Mouse (Mus musculus) gastrocnemius, postnatal 36 days (tissue): ENCODE data around the gene Mlycd. TPM values are rescaled to one million over a fixed set of nuclear protein-coding genes. Genes with fewer than 3 reads are reported as not detected.

ENCODE experiments used
- DNase-seq, 2 experiments: peaks; one replicate each; pipeline ENCODE4 v3.0.0; 2022
- intact Hi-C: fragments of 180-260 bp; cut with DNase I; formaldehyde crosslinking; loops from one replicate; pipeline ENCODE4 v1.15.1; 2025
- total RNA-seq, 2 experiments: library from RNA; stranded (reverse); gene quantifications; 2 replicates each; pipeline ENCODE4 v1.2.3; 2021

Gene Mlycd
- total RNA-seq, 2 experiments from 2014 or later = 73.5 to 114 TPM

DNA sequence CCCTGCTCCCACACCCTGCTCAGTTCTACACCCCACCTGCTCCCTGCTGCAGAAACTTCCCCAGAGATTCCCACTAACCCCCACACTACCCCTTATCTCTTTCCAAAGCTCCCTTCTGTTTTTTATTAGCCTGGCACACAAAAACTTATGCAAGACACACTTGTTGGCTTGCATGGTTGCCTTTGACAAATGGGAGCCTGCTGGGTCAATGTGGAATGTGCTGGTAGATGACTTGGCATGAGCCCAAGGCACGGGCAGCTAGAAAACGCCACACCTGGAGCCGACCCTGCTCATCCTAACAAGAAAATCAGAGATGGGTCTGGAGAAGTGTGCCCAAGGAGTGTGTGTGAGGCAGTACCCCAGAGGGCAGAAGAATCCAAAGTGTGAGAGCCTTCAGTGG, 34.9 kb downstream of the Mlycd start:
- DNase-seq = no peak
- intact Hi-C loops = no loop called here

DNA sequence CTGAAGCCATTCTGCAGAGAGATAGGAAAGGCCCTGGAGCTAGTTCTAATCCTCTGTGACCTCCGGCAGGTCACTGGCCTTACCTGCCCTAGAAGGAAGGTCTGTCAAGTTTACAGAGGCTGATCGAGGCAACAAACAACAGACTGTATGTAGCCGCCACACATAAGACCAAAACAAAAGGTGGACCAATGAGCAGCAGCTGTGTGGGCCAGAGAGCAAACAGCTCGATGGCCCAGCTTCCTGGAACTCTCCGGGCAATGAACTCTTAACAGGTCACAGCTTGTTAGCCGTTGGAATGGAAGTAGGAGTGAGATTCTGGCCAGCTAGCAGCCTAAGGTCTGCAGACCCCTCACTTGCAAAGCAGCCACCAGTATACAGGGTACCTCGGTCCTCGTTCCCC, 35.6 kb downstream of the Mlycd start:
- DNase-seq = no peak
- intact Hi-C loops = no loop called here

DNA sequence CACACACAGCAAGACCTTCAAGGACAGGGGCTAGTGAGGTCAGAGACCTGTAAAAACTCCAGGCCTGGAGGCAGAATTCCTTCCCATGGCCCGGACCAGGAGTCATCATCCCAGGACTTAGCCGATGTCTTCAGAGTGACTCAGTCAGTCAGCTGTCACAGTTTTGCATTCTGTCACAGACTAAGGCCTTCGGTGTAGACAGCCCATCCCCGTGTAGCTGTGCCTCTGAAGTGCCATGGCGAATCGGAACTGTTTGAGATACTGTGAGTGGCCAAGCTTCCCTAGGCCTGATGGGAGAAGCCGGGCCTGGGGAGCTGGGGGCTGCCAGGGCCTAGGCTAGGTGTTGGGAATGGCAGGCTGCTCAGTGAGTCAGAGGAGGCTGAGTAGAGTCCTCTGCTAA, 36.0 kb downstream of the Mlycd start:
- no peak for DNase-seq
- intact Hi-C loops = no loop called here

DNA sequence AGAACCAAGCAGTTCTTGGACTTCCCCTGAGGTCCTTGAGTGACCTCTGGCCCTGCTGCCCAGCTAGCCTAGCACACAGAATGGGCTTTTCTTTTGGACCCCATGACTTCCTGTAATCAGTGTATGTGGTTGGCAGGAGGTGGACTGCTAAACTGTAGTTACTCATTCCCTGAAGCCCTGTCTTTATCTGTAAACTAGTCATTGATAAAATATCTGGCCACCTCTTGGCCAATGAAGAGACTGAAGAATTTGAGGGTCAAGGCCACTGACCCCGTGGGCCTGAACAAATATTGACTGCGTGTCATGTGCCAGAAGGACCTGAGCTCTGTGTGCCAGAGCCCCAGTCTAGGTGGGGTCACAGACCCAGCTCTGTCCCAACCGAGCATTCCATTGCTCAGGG, 37.7 kb downstream of the Mlycd start:
- intact Hi-C loops = no loop called here
- no peak for DNase-seq

DNA sequence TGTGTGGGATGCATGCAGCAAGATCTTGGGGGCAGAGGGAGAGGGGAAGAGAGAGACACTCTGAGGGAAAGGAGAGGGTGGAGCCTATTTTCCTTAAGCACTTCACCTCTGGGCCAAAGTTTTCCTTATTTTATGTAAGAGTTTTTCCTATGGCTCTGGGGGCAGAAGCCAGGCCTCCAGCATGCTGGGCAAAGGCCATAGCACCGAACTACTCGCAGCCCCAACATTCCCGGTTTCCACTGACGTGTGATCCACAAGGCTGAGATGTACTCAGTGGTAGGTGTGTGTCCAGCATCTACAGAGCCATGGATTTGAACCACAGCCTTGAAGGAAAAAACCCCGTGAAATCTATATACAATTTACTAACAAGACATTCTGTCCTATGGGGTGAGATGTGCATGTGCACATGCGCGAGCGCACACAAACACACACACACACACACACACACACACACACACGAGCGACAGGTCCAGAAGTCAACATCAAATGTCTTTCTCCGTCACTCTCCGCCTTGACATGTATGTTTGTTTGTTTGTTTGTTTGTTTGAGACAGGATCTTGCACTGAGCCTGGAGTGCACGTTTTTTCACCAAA, 39.0 kb downstream of the Mlycd start, which contains the start of gene Osgin1:
TSS of gene Osgin1 (plus strand) at position 543 of the 593 bp plus-strand sequence.
- DNase-seq = no peak
- intact Hi-C loops = no loop called here

DNA sequence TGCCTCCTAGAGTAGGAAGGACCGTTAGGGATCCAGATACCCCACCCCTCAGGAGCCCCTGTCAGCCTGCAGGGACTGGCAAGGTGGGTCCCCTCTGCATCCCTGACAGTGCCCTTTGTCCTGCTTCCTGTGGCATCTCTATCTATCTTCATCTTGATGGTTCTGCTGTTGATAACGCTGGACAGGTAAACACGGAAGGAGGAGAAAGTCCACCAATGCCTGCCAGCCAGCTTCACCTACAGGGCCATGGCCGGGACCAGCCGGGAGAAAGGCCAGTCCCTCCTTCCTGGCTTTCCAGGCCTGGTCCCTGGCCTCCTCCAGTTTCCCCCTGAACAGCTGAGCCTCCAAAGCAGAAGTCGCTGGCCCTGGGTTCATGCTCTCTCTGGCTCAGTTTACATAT, 39.9 kb downstream of the Mlycd start:
- DNase-seq = no peak
- intact Hi-C loops = no loop called here

DNA sequence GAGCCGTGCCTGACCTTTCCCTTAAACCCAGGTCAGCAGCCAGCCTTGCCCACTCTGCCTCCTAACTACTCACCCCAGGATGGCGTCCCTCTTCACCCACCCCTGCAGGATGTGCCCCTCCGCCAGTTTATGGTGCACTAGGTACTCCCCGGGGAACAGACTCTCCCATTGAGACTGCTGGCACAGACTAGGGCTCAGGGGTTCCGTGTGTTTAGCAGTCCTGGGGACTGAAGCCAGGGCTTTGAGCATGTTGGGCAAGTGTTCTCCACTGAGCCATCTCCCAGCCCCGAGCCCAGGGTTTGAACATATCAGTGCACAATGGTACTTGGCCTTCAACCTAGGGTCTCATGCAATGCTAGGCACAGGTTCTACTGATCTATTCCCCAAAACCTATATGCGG, 40.8 kb downstream of the Mlycd start:
- intact Hi-C loops = no loop called here
- no peak for DNase-seq

DNA sequence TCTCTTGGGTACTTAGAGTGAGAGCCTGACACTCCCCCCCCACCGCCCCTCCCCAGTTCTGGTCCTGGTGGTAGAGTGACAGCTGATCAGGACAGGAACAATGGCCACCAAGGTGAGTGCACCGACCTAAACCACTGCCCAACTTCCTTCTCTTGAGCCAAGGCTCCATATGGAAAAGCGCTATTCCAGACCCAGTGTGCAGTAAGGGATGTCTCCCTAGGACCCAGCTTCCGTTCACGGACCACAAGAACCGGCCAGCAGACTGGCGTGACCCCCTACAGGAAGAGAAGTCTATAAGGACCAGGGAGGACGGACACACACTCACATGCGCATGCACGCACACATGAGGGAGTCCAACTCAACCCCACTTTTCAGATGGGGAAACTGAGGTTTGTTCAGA, 41.7 kb downstream of the Mlycd start:
- intact Hi-C loops = no loop called here
- no peak for DNase-seq

DNA sequence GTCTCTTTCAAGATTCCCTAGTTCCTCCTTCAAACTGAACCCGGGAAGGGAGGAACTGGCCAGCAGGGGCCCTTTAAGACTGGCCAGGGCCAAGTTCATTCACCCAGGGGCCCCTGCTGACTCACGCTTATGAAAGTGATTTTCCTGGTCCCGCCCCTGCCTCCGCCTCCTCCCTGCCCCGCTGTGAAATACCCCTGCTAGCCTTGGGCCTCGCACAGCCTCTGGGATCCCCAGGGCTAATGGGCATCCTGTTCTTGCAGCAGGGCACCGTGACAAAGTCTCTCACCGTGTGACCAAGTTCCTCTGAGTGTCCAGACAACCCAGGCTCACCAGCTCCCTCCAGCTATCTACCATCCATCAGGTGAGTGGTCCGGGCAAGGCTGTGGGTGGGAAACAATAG, 42.3 kb downstream of the Mlycd start:
- intact Hi-C loops = no loop called here
- peak; percentile 84 to 85 for DNase-seq

DNA sequence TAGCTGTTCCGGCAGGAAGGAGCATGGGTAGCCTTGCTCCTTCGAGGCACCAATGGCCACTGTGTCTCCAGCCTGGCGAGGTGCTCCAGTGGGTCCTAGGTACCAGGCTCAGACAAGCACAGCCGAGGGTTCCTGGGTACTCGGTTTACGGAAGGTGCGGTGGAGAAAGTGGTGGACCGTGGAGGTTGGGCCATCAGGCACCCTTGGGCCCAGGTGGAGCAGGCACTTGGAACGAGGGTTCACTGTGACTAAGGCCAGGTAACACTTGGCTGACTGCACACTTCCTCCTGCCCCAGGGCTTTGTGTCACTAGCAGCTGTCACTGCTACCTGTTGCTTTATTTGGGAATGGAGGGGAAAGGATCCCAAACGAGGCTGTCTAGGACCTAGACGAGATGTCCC, 42.8 kb downstream of the Mlycd start:
- intact Hi-C loops = no loop called here
- DNase-seq = no peak

DNA sequence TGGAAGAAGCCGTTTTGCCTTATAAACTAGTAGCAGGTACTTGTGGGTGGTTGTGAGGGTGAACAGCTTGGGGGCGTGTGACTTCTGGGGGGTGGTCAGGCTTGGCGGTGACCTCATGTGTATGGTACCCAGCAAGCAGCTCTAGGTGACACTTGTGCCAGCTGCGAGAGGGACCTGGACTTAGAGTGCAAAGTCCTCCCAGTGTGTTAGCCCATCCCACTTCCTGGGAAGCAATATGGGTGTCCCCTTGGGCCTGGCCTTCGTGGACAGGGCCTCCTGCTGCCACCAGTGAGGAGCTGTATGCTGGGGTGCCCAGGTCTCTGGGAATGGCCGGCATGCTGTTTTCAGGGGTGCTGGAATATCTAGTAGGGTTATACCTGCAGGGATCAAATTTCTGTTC, 44.2 kb downstream of the Mlycd start:
- intact Hi-C loops = no loop called here
- DNase-seq = no peak

DNA sequence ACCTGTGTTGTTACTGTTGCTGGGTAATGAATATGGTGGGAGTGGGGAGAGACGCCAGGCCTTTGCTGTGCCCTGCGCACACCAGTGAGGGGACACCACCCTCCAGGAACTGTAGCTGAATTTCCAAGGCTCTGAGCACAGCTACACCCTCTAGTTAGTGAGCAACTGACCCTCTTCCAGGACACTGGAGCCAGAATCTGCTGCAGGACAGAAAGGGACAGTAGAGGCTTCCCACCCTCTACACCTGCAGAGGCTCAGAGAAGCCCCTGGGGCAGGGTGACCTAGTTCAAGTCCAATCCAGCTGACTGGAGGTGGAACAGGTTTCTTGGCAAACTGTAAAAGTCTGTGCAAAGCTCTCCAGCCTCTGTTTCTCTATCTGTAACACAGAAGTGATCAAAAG, 44.7 kb downstream of the Mlycd start:
- intact Hi-C loops = no loop called here
- no peak for DNase-seq

DNA sequence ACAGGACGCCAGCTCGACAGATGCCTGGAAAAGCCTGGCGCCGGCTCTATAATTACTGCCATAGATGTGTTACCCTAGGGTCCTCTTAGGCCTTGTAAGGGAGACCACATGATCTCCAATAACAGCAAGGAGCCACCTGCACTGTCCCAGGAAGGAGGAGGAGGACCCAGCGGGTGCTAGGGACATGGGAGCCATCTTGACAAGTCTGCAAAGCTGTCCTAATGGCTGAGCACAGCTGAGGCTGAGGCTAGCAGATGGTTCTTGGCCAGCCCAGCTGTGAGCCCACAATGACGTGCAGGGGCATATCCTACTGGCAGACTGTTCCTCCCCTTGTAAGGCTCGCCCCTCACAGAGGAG, 45.2 kb downstream of the Mlycd start:
- intact Hi-C loops = no loop called here
- DNase-seq = no peak

DNA sequence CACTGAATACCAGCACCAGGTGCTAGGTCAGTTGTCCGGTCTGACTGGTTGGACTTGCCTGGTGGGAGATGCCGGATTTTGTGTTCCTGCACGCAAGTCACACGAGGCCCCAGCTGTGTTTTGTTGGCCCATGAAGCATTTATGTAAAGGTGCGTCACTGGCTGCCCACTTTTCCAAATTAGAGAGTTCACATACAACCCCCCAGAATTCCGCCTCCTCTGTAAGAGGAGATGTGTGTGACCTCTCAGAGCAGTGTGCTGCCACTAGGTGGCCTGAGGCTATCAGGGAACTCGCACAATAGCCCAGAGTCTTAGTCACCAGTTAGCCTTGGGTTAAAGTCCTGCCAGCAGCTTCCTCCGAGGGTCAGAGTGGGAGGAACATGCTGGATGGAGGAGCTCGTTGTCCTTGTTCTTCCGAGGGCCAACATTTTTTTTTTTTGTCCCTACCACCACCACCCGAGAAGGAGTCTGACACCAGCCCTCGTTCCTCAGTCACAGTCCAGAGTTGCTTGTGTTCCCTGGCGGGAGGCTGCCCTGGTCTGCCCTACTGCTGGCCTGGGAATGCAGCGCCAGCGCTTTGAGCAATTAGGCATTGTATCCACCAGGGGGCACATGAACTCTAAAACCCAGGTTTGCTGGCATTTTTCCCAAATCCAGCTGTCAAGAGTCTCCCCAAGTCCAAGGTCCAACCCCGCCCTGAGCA, 45.7 kb downstream of the Mlycd start:
- peak; percentile 70 to 77 for DNase-seq
- intact Hi-C loops = no loop called here

DNA sequence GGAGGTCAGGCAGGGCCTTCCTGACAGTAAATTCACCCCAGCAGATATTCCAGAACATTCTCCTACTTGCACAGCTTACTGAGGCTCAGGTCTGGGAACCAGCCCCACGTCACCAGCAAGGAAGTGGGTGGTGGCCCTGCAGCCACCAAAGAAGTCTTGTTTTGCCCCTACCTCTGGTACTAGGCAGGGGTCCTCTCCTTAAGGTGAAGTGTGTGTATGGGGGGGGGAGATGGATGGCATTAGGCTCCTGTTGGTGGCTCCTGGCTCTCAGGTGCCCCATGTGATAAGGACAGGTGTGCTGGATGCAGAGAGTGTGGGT, 46.2 kb downstream of the Mlycd start:
- DNase-seq = no peak
- intact Hi-C loops = no loop called here

DNA sequence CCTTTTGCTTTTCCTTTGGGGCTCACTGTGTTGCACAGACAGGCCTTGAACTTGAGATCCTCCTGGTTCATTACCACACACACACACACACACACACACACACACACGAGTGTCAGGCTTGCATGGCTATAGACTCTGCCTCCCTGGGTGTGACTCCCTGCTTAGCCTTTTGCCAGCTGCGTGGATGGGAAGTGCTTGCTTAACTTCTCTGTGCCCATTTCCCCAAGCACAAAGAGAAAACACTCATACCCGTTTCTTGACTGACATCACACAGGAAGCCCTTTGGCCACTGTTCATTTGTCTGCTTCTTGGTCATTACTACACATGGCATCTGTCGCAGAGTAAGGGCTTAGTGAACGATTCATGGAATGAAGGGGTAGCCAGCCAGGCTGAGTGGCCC, 47.3 kb downstream of the Mlycd start:
- DNase-seq = no peak
- intact Hi-C loops = no loop called here

DNA sequence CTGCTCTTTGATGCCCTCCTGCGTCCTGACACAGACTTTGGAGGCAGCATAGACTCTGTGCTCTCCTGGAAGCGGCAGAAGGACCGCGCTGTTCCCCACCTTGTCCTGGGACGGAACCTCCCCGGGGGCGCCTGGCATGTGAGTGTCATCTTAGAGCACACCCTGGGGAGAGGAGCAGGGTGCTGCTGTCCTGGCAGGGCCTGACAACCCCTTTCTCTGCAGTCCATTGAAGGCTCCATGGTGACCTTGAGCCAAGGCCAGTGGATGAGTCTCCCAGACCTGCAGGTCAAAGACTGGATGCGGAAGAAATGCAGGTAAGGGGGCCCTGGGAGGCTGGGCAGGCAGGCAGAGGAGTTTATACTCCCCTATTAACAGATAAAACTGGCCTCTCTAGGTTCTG, 48.3 kb downstream of the Mlycd start:
- intact Hi-C loops = no loop called here
- no peak for DNase-seq

DNA sequence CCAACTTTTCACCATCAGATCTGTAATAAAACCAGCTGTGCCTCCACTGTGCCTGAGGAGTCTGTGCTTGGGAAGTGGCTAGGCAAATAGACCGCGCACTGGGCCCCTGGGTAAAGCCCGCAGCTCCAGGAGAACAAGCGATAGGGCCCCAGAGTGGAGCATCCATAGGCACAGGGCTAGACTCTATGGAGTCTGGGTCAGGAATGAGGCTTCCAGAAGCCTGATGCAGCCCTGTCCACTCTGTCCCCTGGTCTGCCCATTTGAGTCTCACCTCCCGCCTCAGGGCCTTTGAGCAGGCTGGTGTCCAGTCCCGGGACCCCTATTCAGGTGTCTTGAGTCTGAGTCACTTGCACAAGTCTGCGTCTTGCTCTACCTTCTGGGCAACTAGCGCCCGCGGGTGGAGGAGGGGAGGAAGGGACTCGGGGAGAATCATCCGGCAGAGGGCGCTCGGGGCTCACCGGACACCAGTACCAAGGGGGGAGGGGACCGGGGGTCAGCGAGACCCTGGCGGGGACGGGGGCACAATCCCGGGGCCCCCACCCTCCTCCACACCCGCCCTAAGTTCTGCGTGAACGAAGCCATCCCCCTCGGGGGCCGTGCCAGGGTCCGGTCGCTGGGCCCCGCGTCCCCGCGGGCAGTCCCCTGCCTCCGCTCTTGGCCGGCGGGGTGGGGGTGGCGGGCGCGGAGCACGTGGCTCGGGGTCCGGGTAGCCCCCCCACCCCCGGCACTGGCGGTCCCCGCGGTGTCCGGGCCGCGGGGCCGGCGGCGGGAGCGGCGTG, 51.7 kb downstream of the Mlycd start, which contains the start of gene Necab2:
TSS of gene Necab2 (plus strand) at position 509 of the 779 bp plus-strand sequence.
- DNase-seq = peak; percentile 73 to 76
- intact Hi-C loops = loop anchor here (1.0 to 5.0 kb wide), 3 partner anchors 51 to 231 kb away; no protein-coding TSS in a partner anchor

DNA sequence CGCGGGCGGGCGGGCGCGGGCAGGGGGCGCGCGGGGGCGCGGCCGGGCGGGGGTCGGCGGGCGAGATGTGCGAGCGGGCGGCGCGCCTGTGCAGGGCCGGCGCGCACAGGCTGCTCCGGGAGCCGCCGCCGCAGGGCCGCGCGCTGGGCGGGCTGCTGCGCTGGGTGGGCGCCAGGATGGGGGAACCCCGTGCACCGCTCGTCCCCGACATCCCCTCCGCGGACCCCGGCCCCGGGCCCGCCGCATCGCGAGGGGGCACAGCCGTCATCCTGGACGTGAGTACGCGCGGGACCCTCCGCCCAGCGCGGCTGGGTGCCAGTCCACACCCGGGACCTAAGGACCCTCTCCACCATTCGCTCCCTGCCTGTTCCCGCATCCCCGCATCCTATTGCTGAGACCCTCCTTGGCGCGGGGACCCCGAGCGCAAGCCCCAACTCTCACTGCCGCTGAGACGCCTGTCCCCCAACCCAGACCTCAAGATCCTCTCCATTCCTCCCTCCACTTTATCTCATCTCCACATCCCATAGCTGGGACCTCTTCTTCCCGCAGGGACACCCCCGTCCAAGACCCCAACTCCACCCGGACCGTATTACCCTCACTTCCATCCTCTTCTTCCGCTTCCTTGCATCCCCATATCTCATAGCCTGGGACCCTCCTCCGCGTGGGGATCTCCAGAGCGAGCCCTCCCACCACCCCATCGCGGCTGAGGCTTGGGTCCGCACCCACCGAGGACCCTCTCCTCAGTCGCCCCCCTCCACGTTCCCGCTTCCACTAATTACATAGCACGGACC, 52.5 kb downstream of the Mlycd start:
- DNase-seq = no peak
- intact Hi-C loops = loop anchor here (1.0 to 5.0 kb wide), 3 partner anchors 50 to 230 kb away; no protein-coding TSS in a partner anchor

DNA sequence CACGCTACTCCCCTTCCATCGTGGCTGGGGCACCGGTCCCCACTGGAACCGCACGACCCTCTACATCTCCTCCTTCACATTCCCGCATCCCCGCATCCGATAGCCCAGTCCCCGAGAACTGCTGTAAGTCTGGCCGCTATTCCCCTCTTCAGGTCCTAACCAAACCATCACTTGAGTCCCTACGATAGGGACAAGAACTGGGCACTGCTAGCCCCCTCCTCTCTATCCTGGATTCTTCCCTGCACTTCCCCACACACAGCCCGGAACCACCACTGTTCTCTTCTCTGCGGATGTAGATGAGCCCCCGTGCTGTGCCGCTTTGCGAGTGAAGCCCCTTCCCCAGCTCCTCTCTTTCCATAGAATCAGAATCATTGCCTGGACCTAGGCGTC, 53.1 kb downstream of the Mlycd start:
- intact Hi-C loops = loop anchor here (2.0 to 5.0 kb wide), 3 partner anchors 35 to 230 kb away; no protein-coding TSS in a partner anchor
- no peak for DNase-seq

DNA sequence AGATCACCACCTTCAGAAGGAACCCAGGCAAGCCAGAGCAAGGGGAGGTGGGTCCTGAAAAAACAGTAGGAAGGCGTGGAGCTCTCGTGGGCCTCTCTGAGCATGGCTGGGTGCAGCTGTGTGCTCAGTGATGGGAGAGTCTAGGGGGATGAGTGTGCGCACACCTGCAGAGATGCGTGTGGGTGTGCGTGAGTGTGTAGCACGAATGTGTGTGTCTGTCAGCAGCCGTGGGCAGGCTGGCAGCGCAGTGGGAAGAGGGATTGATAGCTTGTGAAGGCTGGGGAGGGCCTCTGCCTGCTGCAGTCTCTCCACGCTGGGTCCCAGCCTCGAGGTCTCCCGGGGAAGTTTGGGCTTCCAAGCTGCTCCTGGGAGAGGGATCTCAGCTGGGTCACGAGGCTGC, 54.9 kb downstream of the Mlycd start:
- intact Hi-C loops = loop anchor here (2.0 to 5.0 kb wide), 3 partner anchors 37 to 228 kb away; no protein-coding TSS in a partner anchor

More for the DNA sequence above, 54.9 kb downstream of the Mlycd start:
- DNase-seq = no peak
